Comparison of ENCODE assay signal across 13 mouse cellular contexts in the genomic region with DNA sequence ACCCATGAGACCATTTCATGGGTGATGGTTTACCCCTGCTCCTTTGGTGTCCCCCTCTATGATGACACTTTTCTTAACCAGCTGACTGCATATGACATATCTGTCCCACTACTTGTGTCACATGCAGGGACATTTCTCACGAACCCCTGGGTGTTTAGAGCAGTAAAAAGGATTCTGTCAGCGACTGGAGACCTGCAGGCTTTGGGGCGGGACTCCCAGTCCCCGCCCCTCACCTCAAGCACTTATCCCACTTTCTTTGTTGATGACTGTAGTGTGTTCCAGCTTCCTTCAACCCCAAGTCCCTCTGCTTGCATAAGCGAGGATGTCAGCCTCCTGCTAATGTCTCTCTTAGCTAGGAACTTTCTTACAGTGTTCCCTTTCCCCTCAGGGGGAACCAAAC. TPM values are rescaled to one million over a fixed set of nuclear protein-coding genes. Genes with fewer than 3 reads are reported as not detected.
DNase-seq lines count a peak whose midpoint lies in the region; ATAC-seq and TF ChIP-seq lines count a peak whose summit lies in the region.
"Had no signal": no experiment of that assay in that cellular context is flagged by ENCODE, and none has a peak within 500 bp of the region (broad histone marks: within the 10 kb centered on the region; RNA-seq: fewer than 3 reads in every experiment).

No protein-coding gene starts in this region.

- peak overlapping the region; percentile 63; the same call in 1 of the 2 replicates for H3K4me3 ChIP-seq in embryonic facial prominence, embryonic 14.5 days (ENCODE audit: low read depth, low read length)
- no peak overlapping the region for H3K4me3 ChIP-seq in liver, embryonic 16.5 days (ENCODE audit: low read depth, low read length)
- H3K4me3 ChIP-seq in stomach, embryonic 16.5 days (replicated peaks; ENCODE audit: low read length), result no peak overlapping the region
- no peak overlapping the region for H3K4me3 ChIP-seq in hindbrain, postnatal 0 days (ENCODE audit: low read length)
- H3K4me3 ChIP-seq in kidney, embryonic 14.5 days (ENCODE audit: low read length), result no peak overlapping the region

- DNase-seq in lung, adult 18-20 months, result peak; percentile 50 to 74
- no peak for DNase-seq in lung, postnatal 25 days (ENCODE audit: low spot score)
- DNase-seq in embryonic facial prominence, embryonic 14.5 days (ENCODE audit: low spot score), result no peak
- DNase-seq in hindbrain, postnatal 0 days (ENCODE audit: low spot score), result no peak
- no peak for DNase-seq in cerebellum, adult 11-12 months
- DNase-seq: adrenal gland, adult 8-10 months; kidney, postnatal 4 days; retina, postnatal 1 day; thymus, postnatal 4 days had no signal

- 0 out of 2 replicates have a peak, but pooled peaks cover 5% of the 10 kb centered on the region for H3K4me1 ChIP-seq in embryonic facial prominence, embryonic 14.5 days (ENCODE audit: control insufficient read depth, insufficient read depth, low read length)
- H3K4me1 ChIP-seq in liver, embryonic 16.5 days (ENCODE audit: control insufficient read depth, low read depth, low read length), result peaks cover 5% of the 10 kb centered on the region
- peaks cover 16% of the 10 kb centered on the region; the same call in 1 of the 2 replicates for H3K4me1 ChIP-seq in stomach, embryonic 16.5 days (ENCODE audit: control insufficient read depth, insufficient read depth, low read length)
- 0 out of 2 replicates have a peak, but pooled peaks cover 16% of the 10 kb centered on the region for H3K4me1 ChIP-seq in hindbrain, postnatal 0 days (ENCODE audit: insufficient read depth, low read length)
- peaks cover 16% of the 10 kb centered on the region; the same call in 1 of the 2 replicates for H3K4me1 ChIP-seq in kidney, embryonic 14.5 days (ENCODE audit: control insufficient read depth, insufficient read depth, low read length)

- no peak overlapping the region for H3K27ac ChIP-seq in embryonic facial prominence, embryonic 14.5 days (replicated peaks; ENCODE audit: low read depth, low read length)
- H3K27ac ChIP-seq in liver, embryonic 16.5 days (ENCODE audit: low read length), result peak overlapping the region; percentile 86
- peak overlapping the region; percentile 56; the same call in 1 of the 2 replicates for H3K27ac ChIP-seq in stomach, embryonic 16.5 days (ENCODE audit: low read length)
- no peak overlapping the region for H3K27ac ChIP-seq in hindbrain, postnatal 0 days
- H3K27ac ChIP-seq in kidney, embryonic 14.5 days (ENCODE audit: low read depth, low read length), result no peak overlapping the region

- WGBS in embryonic facial prominence, embryonic 14.5 days, result 43% methylated on average over 5 of the region's 5 CpGs
- WGBS in liver, embryonic 16.5 days (ENCODE audit: insufficient replicate concordance), result 37% methylated on average over 5 of the region's 5 CpGs
- WGBS in stomach, embryonic 16.5 days, result 49% methylated on average over 5 of the region's 5 CpGs
- 56% methylated on average over 5 of the region's 5 CpGs for WGBS in hindbrain, postnatal 0 days
- WGBS in kidney, embryonic 14.5 days, result 36% methylated on average over 5 of the region's 5 CpGs

- no peaks in the 10 kb centered on the region for H3K36me3 ChIP-seq in embryonic facial prominence, embryonic 14.5 days (ENCODE audit: control insufficient read depth, insufficient read depth, low read length)
- no peaks in the 10 kb centered on the region for H3K36me3 ChIP-seq in liver, embryonic 16.5 days (ENCODE audit: control insufficient read depth, insufficient read depth)
- H3K36me3 ChIP-seq in stomach, embryonic 16.5 days (ENCODE audit: control insufficient read depth, insufficient read depth, low read length), result no peaks in the 10 kb centered on the region
- H3K36me3 ChIP-seq in hindbrain, postnatal 0 days (ENCODE audit: insufficient read depth, low read length), result no peaks in the 10 kb centered on the region
- no peaks in the 10 kb centered on the region for H3K36me3 ChIP-seq in kidney, embryonic 14.5 days (ENCODE audit: control insufficient read depth, insufficient read depth, low read length)
- H3K36me3 ChIP-seq: heart, embryonic 12.5 days had no signal

- peak overlapping the region; percentile 97 for H3K4me2 ChIP-seq in embryonic facial prominence, embryonic 14.5 days (ENCODE audit: low read depth, low read length)
- no peak overlapping the region for H3K4me2 ChIP-seq in liver, embryonic 16.5 days (ENCODE audit: low read depth, low read length)
- H3K4me2 ChIP-seq in stomach, embryonic 16.5 days (ENCODE audit: low read depth, low read length), result peak overlapping the region; percentile 77
- no peak overlapping the region for H3K4me2 ChIP-seq in hindbrain, postnatal 0 days (ENCODE audit: low read depth, low read length)
- H3K4me2 ChIP-seq in kidney, embryonic 14.5 days (replicated peaks; ENCODE audit: low read depth, low read length), result no peak overlapping the region

- no peaks in the 10 kb centered on the region for H3K9me3 ChIP-seq in embryonic facial prominence, embryonic 14.5 days (ENCODE audit: control insufficient read depth, low read length)
- no peaks in the 10 kb centered on the region for H3K9me3 ChIP-seq in liver, embryonic 16.5 days (replicated peaks; ENCODE audit: control insufficient read depth, low read length)
- no peaks in the 10 kb centered on the region for H3K9me3 ChIP-seq in stomach, embryonic 16.5 days (replicated peaks; ENCODE audit: control insufficient read depth, low read length)
- no peaks in the 10 kb centered on the region for H3K9me3 ChIP-seq in hindbrain, postnatal 0 days (ENCODE audit: low read length)
- no peaks in the 10 kb centered on the region for H3K9me3 ChIP-seq in kidney, embryonic 14.5 days (ENCODE audit: control insufficient read depth, low read length)
- H3K9me3 ChIP-seq: heart, embryonic 12.5 days had no signal

- no peak for TF ChIP-seq CTCF in hindbrain, postnatal 0 days (IDR thresholded peaks at IDR 0.05; ENCODE audit: low read depth)

- no peak overlapping the region for H3K9ac ChIP-seq in embryonic facial prominence, embryonic 14.5 days (ENCODE audit: low read depth, low read length)
- H3K9ac ChIP-seq in liver, embryonic 16.5 days (ENCODE audit: low read depth, low read length), result no peak overlapping the region; the same call in 1 of the 2 replicates
- H3K9ac ChIP-seq in stomach, embryonic 16.5 days (ENCODE audit: low read length), result no peak overlapping the region
- H3K9ac ChIP-seq in hindbrain, postnatal 0 days (replicated peaks; ENCODE audit: low read length), result no peak overlapping the region
- H3K9ac ChIP-seq in kidney, embryonic 14.5 days (ENCODE audit: low read depth, low read length), result no peak overlapping the region

- peaks cover 44% of the 10 kb centered on the region for H3K27me3 ChIP-seq in embryonic facial prominence, embryonic 14.5 days (replicated peaks; ENCODE audit: control insufficient read depth, insufficient read depth, low read length)
- peaks cover 46% of the 10 kb centered on the region for H3K27me3 ChIP-seq in liver, embryonic 16.5 days (ENCODE audit: control insufficient read depth, insufficient read depth, low read depth, low read length)
- H3K27me3 ChIP-seq in stomach, embryonic 16.5 days (ENCODE audit: control insufficient read depth, insufficient read depth, low read length), result peaks cover 22% of the 10 kb centered on the region
- H3K27me3 ChIP-seq in hindbrain, postnatal 0 days (ENCODE audit: insufficient read depth, low read length), result peaks cover 23% of the 10 kb centered on the region
- peaks cover 47% of the 10 kb centered on the region for H3K27me3 ChIP-seq in kidney, embryonic 14.5 days (ENCODE audit: control insufficient read depth, insufficient read depth, low read length)

- no peak for ATAC-seq in embryonic facial prominence, embryonic 14.5 days (ENCODE audit: low read depth)
- no peak for ATAC-seq in liver, embryonic 16.5 days (ENCODE audit: low read depth)
- ATAC-seq in stomach, embryonic 16.5 days (ENCODE audit: insufficient read depth, low FRiP score), result no peak
- no peak for ATAC-seq in hindbrain, postnatal 0 days
- no peak for ATAC-seq in kidney, embryonic 14.5 days (ENCODE audit: low FRiP score, low TSS enrichment)

RNA-seq across cellular contexts. Expression of gene Cebpa, which starts 2.0 kb away (rescaled TPM):
- 8.7 and 10.9 TPM in 2 replicates for polyA plus RNA-seq in embryonic facial prominence, embryonic 14.5 days (2014; fragmentation: Nextera tagmentation; extraction: Ambion mirVana)
- polyA plus RNA-seq in liver, embryonic 16.5 days (2015; fragmentation: Nextera tagmentation; extraction: Ambion mirVana), result 6.8 and 9.1 TPM in 2 replicates
- 2.6 and 2.8 TPM in 2 replicates for polyA plus RNA-seq in stomach, embryonic 16.5 days (2015; fragmentation: Nextera tagmentation; extraction: Ambion mirVana)
- total RNA-seq in hindbrain, postnatal 0 days (2014; rRNA removed), result 8.3 and 9.8 TPM in 2 replicates
- polyA plus RNA-seq in hindbrain, postnatal 0 days (2015; fragmentation: Nextera tagmentation; extraction: Ambion mirVana), result 1.1 TPM in 2 replicates
- polyA plus RNA-seq in kidney, embryonic 14.5 days (2014; fragmentation: Nextera tagmentation; extraction: Ambion mirVana), result 0.92 and 1.5 TPM in 2 replicates

Comparison
In these comparisons a context has a peak if more than half of its experiments do, and no peak if none do; other contexts are left out.
1. DNase-seq: peak in lung, adult 18-20 months (2 of 2); none in lung, postnatal 25 days (single experiment), embryonic facial prominence, embryonic 14.5 days (single experiment), hindbrain, postnatal 0 days (single experiment) and cerebellum, adult 11-12 months (single experiment).
2. H3K27ac ChIP-seq: peak in liver, embryonic 16.5 days (single experiment) and stomach, embryonic 16.5 days (single experiment); none in embryonic facial prominence, embryonic 14.5 days (single experiment), hindbrain, postnatal 0 days (single experiment) and kidney, embryonic 14.5 days (single experiment).
3. H3K4me2 ChIP-seq: peak in embryonic facial prominence, embryonic 14.5 days (single experiment) and stomach, embryonic 16.5 days (single experiment); none in liver, embryonic 16.5 days (single experiment), hindbrain, postnatal 0 days (single experiment) and kidney, embryonic 14.5 days (single experiment).